Mouse (Mus musculus) G1E (cell line): ENCODE results near the gene Pfas. TPM values are rescaled to one million over a fixed set of nuclear protein-coding genes. Genes with fewer than 3 reads are reported as not detected.
"Not testable (repeated sequence)": the region's sequence is repeated elsewhere in the genome, so short reads cannot be mapped to it uniquely, and the experiment has no call there.

Experiments
- ATAC-seq: 2 replicates; pipeline ENCODE4 v1.8.0; 2016; ENCODE audit warnings: mild to moderate bottlenecking; ENCODE audit not compliant: insufficient number of reproducible peaks, poor library complexity, low FRiP score, severe bottlenecking; ENCODE audit errors: extremely low read depth
- DNase-seq: peaks from one replicate; pipeline ENCODE4 v3.0.0; 2012; ENCODE audit warnings: low spot score
- H3K27me3 ChIP-seq: 2 replicates; pipeline ENCODE4 v1.6.1; 2012; ENCODE audit warnings: mild to moderate bottlenecking, low read length, inconsistent platforms; ENCODE audit not compliant: insufficient read depth
- H3K36me3 ChIP-seq: replicated peaks from 2 replicates; pipeline ENCODE3; 2012; ENCODE audit warnings: mild to moderate bottlenecking, inconsistent platforms
- H3K4me1 ChIP-seq: 2 replicates; pipeline ENCODE4 v1.6.1; 2012; ENCODE audit warnings: low read depth, low read length, inconsistent platforms, mixed read lengths; ENCODE audit not compliant: insufficient read depth
- H3K4me3 ChIP-seq: 2 replicates; pipeline ENCODE4 v1.5.1; 2012; ENCODE audit warnings: low read depth, mild to moderate bottlenecking, inconsistent platforms, low read length, moderate library complexity, mixed read lengths
- H3K9me3 ChIP-seq: replicated peaks from 2 replicates; pipeline ENCODE4 v1.6.1; 2012; ENCODE audit warnings: inconsistent platforms
- CTCF ChIP-seq: IDR thresholded peaks from 2 replicates; pipeline ENCODE4 v1.5.1; 2012; ENCODE audit warnings: low read depth, low read length, inconsistent platforms, mixed read lengths
- GATA1 ChIP-seq: IDR thresholded peaks from 2 replicates; pipeline ENCODE4 v1.6.1; 2012; ENCODE audit warnings: borderline replicate concordance, low read length, inconsistent platforms, mixed read lengths
- GATA2 ChIP-seq: IDR thresholded peaks from 2 replicates; pipeline ENCODE4 v1.6.1; 2012; ENCODE audit warnings: low read depth, low read length, inconsistent platforms, borderline replicate concordance
- POLR2AphosphoS5 ChIP-seq: IDR thresholded peaks from 2 replicates; pipeline ENCODE4 v1.6.1; 2012; ENCODE audit warnings: low read depth, low read length, inconsistent platforms; ENCODE audit not compliant: insufficient replicate concordance
- TAL1 ChIP-seq: conservative IDR thresholded peaks from 2 replicates; pipeline ENCODE4 v1.6.1; 2012; ENCODE audit warnings: low read depth, low read length, inconsistent platforms, mixed read lengths
- polyA plus RNA-seq: library from polyadenylated mRNA; stranded (reverse); fragments of >175 nt; gene quantifications from 2 replicates; pipeline ENCODE4 v1.2.3, GENCODE M21; 2012
- total RNA-seq, 2 experiments: library from RNA; stranded (forward) in 1 of 2; stranded (reverse) in 1 of 2; fragments of 200-1000 nt in 1 of 2; fragments of >200 nt in 1 of 2; fragmentation: Nextera tagmentation in 1 of 2; gene quantifications; 2 replicates each; pipeline ENCODE4 v1.2.3; 2014 to 2017

The Pfas gene
- total and polyA plus RNA-seq, 3 experiments: 36.2 to 107 (median 62.8) TPM

DNA sequence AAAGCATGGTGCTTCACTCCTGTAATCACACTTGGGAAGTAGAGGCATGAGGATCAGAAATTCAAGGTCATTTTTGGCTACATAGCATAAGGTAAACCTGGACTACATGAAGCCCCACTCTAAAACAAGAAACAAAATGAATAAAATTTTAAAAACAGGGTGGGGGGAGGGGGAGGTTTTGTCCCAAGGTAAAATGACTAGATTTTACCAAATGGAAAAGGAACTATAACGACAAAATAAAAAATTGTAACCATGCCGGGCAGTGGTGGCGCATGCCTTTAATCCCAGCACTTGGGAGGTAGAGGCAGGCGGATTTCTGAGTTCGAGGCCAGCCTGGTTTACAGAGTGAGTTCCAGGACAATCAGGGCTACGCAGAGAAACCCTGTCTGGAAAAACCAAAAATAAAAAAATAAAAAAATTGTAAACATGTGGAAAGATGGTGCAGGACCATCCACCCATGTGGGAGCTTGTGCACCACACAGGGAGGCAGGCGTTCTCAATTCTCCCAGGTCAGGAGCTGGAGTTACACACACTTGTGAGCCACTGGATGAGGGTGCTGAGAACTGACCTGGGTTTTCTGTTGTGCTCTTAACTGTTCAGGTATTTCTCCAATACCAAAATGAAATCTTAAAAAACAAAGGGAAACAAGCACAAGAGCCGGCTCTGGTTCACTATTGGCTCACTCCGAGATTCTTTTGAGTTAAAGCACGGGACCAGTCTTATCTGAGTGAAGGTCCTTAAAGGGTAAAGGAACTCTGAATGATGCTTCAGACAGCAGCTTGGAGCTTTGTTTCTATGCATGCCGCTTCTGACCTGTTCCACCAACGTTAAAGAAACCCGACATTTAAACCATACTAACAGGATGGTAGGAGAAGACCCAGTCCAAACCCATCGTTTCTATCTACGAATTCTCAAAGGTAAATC, 2.4 kb upstream of the Pfas start:
- H3K9me3 ChIP-seq: no peaks in the 10 kb centered on the region
- peaks cover 49% of the 10 kb centered on the region for H3K4me1 ChIP-seq
- H3K27me3 ChIP-seq: no peaks in the 10 kb centered on the region
- no peak for DNase-seq
- H3K36me3 ChIP-seq: peaks cover 15% of the 10 kb centered on the region
- TF ChIP-seq CTCF (no peak), GATA2 (no peak), TAL1 (no peak), GATA1 (no peak), POLR2AphosphoS5 (no peak)
- H3K4me3 ChIP-seq: peak overlapping the region; percentile 54; the same call in 1 of the 2 replicates
- ATAC-seq: no peak

DNA sequence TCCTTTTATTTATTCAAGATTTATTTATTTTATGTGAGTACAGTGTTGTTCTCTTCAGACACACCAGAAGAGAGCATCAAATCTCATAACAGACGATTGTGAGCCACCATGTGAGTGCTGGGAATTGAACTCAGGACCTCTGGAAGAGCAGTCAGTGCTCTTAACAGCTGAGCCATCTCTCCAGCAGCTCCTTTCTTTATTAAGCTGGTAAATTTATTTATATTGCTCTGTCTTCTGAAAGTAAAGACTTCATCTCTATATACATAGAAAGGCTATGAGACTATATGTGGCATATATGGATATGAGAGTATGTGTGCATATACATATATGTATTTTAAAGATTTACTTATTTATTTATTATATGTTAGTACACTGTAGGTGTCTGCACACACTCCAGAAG, 1.2 kb upstream of the Pfas start:
- DNase-seq: no peak
- H3K36me3 ChIP-seq: peaks cover 27% of the 10 kb centered on the region
- TF ChIP-seq CTCF (no peak), POLR2AphosphoS5 (no peak), TAL1 (no peak), GATA2 (no peak), GATA1 (no peak)
- ATAC-seq: no peak
- no peaks in the 10 kb centered on the region for H3K27me3 ChIP-seq
- H3K9me3 ChIP-seq: no peaks in the 10 kb centered on the region
- peaks cover 49% of the 10 kb centered on the region for H3K4me1 ChIP-seq
- no peak overlapping the region for H3K4me3 ChIP-seq

DNA sequence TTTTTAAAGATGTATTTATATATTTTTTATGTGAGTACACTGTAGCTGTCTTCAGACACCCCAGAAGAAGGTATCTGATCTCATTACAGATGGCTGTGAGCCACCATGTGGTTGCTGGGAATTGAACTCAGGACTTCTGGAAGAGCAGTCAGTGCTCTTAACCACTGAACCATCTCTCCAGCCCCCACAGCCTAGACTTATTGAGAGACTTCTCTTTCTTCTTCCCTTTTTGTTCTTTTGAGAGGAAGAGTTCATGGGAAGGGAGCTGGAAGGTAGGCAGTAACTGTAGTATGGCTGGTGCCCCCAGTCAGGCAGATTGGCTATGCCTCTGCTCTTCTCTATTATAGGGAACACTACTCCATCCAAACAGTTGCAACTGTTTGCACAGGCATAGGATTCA, 1.7 kb downstream of the Pfas start:
- Histone ChIP-seq H3K36me3 (peaks cover 56% of the 10 kb centered on the region), H3K4me3 (peak overlapping the region; percentile 89; the same call in 1 of the 2 replicates), H3K4me1 (peaks cover 53% of the 10 kb centered on the region)
- H3K9me3 ChIP-seq, DNase-seq, ATAC-seq, H3K27me3 ChIP-seq: not testable (repeated sequence)

DNA sequence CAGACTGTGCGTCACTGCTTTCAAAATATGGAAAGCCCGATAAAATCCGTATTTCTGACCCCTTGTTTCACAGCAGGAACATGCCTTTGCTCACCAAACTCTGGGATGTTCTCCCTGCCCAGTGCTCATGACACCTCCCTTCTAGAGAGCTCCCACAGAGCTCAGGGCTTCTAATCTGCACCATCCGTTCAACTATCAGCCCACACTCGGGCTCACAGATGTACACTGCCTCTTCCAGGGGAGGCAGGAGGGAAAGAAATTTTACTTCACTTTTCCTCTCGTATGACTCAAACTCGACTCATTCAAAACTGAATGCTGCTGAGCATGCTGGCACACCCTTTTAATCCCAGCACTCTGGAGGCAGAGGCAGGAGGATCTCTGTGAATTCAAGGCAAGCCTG, 3.1 kb downstream of the Pfas start:
- Histone ChIP-seq H3K4me3 (no peak overlapping the region), H3K4me1 (peaks cover 46% of the 10 kb centered on the region), H3K9me3 (no peaks in the 10 kb centered on the region), H3K36me3 (peaks cover 70% of the 10 kb centered on the region), H3K27me3 (no peaks in the 10 kb centered on the region)
- no peak for TF ChIP-seq TAL1
- TF ChIP-seq GATA1: no peak
- no peak for TF ChIP-seq GATA2
- no peak for TF ChIP-seq POLR2AphosphoS5
- TF ChIP-seq CTCF: no peak
- DNase-seq (no peak), ATAC-seq (no peak)

DNA sequence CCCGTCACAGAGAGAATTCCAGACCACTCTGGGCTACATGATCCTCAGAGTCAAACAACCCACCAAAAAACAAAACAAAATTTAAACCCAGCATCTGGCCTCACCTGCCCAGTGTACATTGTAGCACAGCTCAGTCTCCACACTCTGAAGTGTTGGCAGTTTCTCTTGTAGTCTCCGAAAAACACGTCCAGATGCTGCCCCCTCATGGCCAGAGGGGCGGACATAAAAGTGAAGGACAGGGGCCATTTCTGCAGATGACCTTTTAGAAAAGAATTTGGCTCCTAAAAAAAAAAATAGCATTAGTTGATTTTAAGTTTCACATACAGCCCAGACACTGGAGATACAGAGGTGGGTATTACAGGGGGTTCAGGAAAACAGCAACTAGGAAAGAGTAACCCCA, 4.7 kb downstream of the Pfas start:
- no peaks in the 10 kb centered on the region for H3K27me3 ChIP-seq
- ATAC-seq (no peak), DNase-seq (no peak)
- H3K9me3 ChIP-seq: no peaks in the 10 kb centered on the region
- H3K36me3 ChIP-seq: peaks cover 84% of the 10 kb centered on the region
- TF ChIP-seq GATA2 (no peak), POLR2AphosphoS5 (no peak), CTCF (no peak), TAL1 (no peak), GATA1 (no peak)
- H3K4me1 ChIP-seq: peaks cover 46% of the 10 kb centered on the region
- no peak overlapping the region for H3K4me3 ChIP-seq

DNA sequence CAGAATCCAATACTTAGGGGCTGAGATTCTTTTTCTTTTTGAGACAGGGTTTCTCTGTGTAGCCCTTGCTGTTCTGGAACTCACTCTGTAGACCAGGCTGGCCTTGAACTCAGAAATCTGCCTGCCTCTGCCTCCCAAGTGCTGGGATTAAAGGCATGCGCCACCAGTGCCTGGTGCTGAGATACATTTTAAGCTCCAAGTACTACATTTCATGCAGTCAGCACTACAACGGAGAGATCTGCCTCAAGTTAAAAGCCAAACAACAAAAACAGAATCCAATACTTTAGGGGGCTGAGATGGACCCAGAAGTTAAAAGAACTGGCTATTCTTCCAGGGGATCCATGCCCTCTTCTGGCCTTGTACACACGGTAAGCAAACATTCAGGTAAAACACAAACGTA, 5.5 kb downstream of the Pfas start:
- DNase-seq, ATAC-seq, H3K27me3 ChIP-seq, H3K4me3 ChIP-seq, H3K9me3 ChIP-seq: not testable (repeated sequence)
- peaks cover 93% of the 10 kb centered on the region for H3K36me3 ChIP-seq
- H3K4me1 ChIP-seq: peaks cover 43% of the 10 kb centered on the region

DNA sequence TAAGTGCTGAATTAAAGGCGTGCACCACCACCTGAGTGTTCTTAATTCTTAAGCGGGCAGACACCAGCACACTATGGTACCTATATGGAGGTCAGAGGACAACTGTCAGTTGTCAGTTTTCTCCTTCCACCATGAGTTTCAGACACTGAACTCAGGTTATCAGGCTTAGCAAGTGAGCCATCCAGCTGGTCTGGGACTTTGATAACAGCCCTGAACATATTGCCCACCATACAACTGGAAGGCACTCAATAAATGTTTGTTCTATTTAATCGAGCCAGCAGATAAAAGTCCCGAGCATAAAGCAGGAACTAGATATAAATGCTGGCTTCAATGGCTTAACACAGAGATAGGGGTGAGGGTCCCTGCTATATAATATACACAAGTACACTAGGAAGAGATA, 11.2 kb downstream of the Pfas start:
- Histone ChIP-seq H3K9me3 (no peaks in the 10 kb centered on the region), H3K27me3 (no peaks in the 10 kb centered on the region), H3K36me3 (peaks cover 98% of the 10 kb centered on the region), H3K4me3 (no peak overlapping the region), H3K4me1 (peaks cover 3% of the 10 kb centered on the region; the same call in 1 of the 2 replicates)
- ATAC-seq: no peak
- DNase-seq: no peak
- TF ChIP-seq GATA1 (no peak), POLR2AphosphoS5 (no peak), CTCF (no peak), TAL1 (no peak)
